Mouse (Mus musculus) bone marrow, adult 2 months (tissue): ENCODE measurements around the gene Thra. TPM values are rescaled to one million over a fixed set of nuclear protein-coding genes. Genes with fewer than 3 reads are reported as not detected.

Source experiments
- H3K27ac ChIP-seq: fragments of 200-500 bp; 2 replicates; pipeline ENCODE4 v1.5.1; 2012; ENCODE audit warnings: low read depth, mild to moderate bottlenecking, control low read depth, inconsistent platforms, low read length; ENCODE audit not compliant: control insufficient read depth, poor library complexity, insufficient read depth
- H3K4me1 ChIP-seq: fragments of 200-500 bp; 2 replicates; pipeline ENCODE4 v1.6.1; 2011; ENCODE audit warnings: low read length; ENCODE audit not compliant: control insufficient read depth, insufficient read depth
- H3K4me3 ChIP-seq: fragments of 200-500 bp; replicated peaks from 2 replicates; pipeline ENCODE3; 2011; ENCODE audit warnings: mild to moderate bottlenecking, low read depth, low read length, control low read depth; ENCODE audit not compliant: control insufficient read depth
- CTCF ChIP-seq: fragments of 200-500 bp; IDR thresholded peaks from 2 replicates; pipeline ENCODE4 v1.5.1; 2011; ENCODE audit warnings: low read length, control low read depth; ENCODE audit not compliant: control insufficient read depth, insufficient read depth
- POLR2A ChIP-seq: fragments of 200-500 bp; IDR thresholded peaks from 2 replicates; pipeline ENCODE4 v1.6.1; 2011; ENCODE audit warnings: low read depth, mild to moderate bottlenecking, control low read depth, low read length, borderline replicate concordance; ENCODE audit not compliant: control insufficient read depth
- WGBS: fragments of 180-500 bp; shearing (Covaris S2); methylation state at CpG from one replicate; pipeline ENCODE4 v1.1.7; 2018; 5-methylcytosine and 5-hydroxymethylcytosine counted together
- polyA plus RNA-seq: library from polyadenylated mRNA; stranded (reverse); fragments of >200 nt; gene quantifications from 2 replicates; pipeline ENCODE4 v1.2.4, GENCODE M21; 2011; ENCODE audit warnings: low replicate concordance; ENCODE audit not compliant: missing spikeins, insufficient read depth, insufficient read length

The Thra gene
- polyA plus RNA-seq, 1 experiment = 35.4 TPM

- peak; percentile 53; the same call in 1 of the 2 replicates for TF ChIP-seq POLR2A
- no peak; the same call in 1 of the 2 replicates for TF ChIP-seq CTCF
- Histone ChIP-seq H3K27ac (peak overlapping the region; percentile 35), H3K4me1 (peaks cover 3% of the 10 kb centered on the region; the same call in 1 of the 2 replicates), H3K4me3 (peak overlapping the region; percentile 57)
- WGBS = under 1% methylated on average over 20 of the region's 20 CpGs
Measured at GRCm38 (mm10) chr11:98783236-98783696, 42.8 kb downstream of the Thra start.

- WGBS = 66% methylated on average over 4 of the region's 4 CpGs
- no peak overlapping the region for H3K27ac ChIP-seq
- no peak overlapping the region for H3K4me3 ChIP-seq
- peaks cover 3% of the 10 kb centered on the region; the same call in 1 of the 2 replicates for H3K4me1 ChIP-seq
- no peak for TF ChIP-seq CTCF
- TF ChIP-seq POLR2A = no peak
Measured at GRCm38 (mm10) chr11:98784139-98784538, 43.7 kb downstream of the Thra start.

- TF ChIP-seq POLR2A (no peak), CTCF (no peak)
- Histone ChIP-seq H3K4me1 (peaks cover 3% of the 10 kb centered on the region; the same call in 1 of the 2 replicates), H3K27ac (no peak overlapping the region), H3K4me3 (no peak overlapping the region)
- 72% methylated on average over 10 of the region's 10 CpGs for WGBS
Measured at GRCm38 (mm10) chr11:98785214-98785613, 44.8 kb downstream of the Thra start.

GRCm38 (mm10) chr11:98785772-98786281 is 45.4 kb downstream of the Thra start:
- WGBS = 2% methylated on average over 12 of the region's 12 CpGs
- TF ChIP-seq CTCF = peak; percentile 46; the same call in 1 of the 2 replicates
- no peak for TF ChIP-seq POLR2A
- Histone ChIP-seq H3K4me3 (no peak overlapping the region), H3K27ac (no peak overlapping the region), H3K4me1 (peaks cover 3% of the 10 kb centered on the region; the same call in 1 of the 2 replicates)

GRCm38 (mm10) chr11:98786359-98787214 is 46.1 kb downstream of the Thra start:
- TF ChIP-seq POLR2A = no peak
- peak; percentile 79 for TF ChIP-seq CTCF
- WGBS = under 1% methylated on average over 15 of the region's 15 CpGs
- no peak overlapping the region; the same call in 1 of the 2 replicates for H3K27ac ChIP-seq
- no peak overlapping the region for H3K4me3 ChIP-seq
- peaks cover 3% of the 10 kb centered on the region; the same call in 1 of the 2 replicates for H3K4me1 ChIP-seq

GRCm38 (mm10) chr11:98787229-98787628 is 46.8 kb downstream of the Thra start:
- TF ChIP-seq POLR2A (no peak), CTCF (no peak)
- Histone ChIP-seq H3K4me1 (peaks cover 3% of the 10 kb centered on the region; the same call in 1 of the 2 replicates), H3K4me3 (no peak overlapping the region), H3K27ac (no peak overlapping the region)
- WGBS = 48% methylated on average over 7 of the region's 7 CpGs

GRCm38 (mm10) chr11:98787691-98788090 is 47.3 kb downstream of the Thra start:
- no peak for TF ChIP-seq POLR2A
- TF ChIP-seq CTCF = no peak
- peaks cover 3% of the 10 kb centered on the region; the same call in 1 of the 2 replicates for H3K4me1 ChIP-seq
- 85% methylated on average over 1 of the region's 1 CpGs for WGBS
- no peak overlapping the region for H3K27ac ChIP-seq
- H3K4me3 ChIP-seq = no peak overlapping the region

GRCm38 (mm10) chr11:98788139-98788538 is 47.7 kb downstream of the Thra start:
- peaks cover 3% of the 10 kb centered on the region; the same call in 1 of the 2 replicates for H3K4me1 ChIP-seq
- TF ChIP-seq CTCF = no peak
- 88% methylated on average over 5 of the region's 5 CpGs for WGBS
- H3K4me3 ChIP-seq = no peak overlapping the region
- H3K27ac ChIP-seq = no peak overlapping the region
